Mouse (Mus musculus) G1E (cell line): ENCODE results near the gene Cds2.

Source experiments
- CTCF ChIP-seq: IDR thresholded peaks from 2 replicates; pipeline ENCODE4 v1.5.1; 2012; ENCODE audit warnings: low read depth, low read length, inconsistent platforms, mixed read lengths
- GATA1 ChIP-seq: IDR thresholded peaks from 2 replicates; pipeline ENCODE4 v1.6.1; 2012; ENCODE audit warnings: borderline replicate concordance, low read length, inconsistent platforms, mixed read lengths
- GATA2 ChIP-seq: IDR thresholded peaks from 2 replicates; pipeline ENCODE4 v1.6.1; 2012; ENCODE audit warnings: low read depth, low read length, inconsistent platforms, borderline replicate concordance

- no peak for TF ChIP-seq CTCF
- TF ChIP-seq GATA2, result no peak
- TF ChIP-seq GATA1, result no peak
Measured at GRCm38 (mm10) chr2:132262175-132262574, 773 bp upstream of the Cds2 start.
